Mouse (Mus musculus): ENCODE data around the gene Strada.

The Strada gene

DNA sequence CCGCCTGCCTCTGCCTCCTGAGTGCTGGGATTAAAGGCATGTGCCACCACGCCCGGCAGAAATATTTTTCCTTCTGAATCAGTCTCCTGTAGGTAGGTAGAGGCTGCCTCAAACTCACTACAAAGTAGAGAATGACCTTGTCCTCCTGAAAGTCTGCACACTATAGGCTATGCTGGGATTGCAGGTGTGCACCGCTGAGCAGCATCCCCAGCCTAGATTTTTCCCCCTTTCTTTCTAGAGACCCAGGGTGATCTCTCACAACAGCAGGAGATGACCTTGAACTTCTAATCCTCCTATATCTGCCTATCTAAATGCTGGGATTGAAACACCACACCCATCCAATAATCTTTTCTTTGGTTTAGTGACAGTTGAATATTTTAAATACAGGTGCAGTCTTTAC, 14.6 kb downstream of the Strada start:
- no peak for DNase-seq (ENCODE audit: low spot score)

DNA sequence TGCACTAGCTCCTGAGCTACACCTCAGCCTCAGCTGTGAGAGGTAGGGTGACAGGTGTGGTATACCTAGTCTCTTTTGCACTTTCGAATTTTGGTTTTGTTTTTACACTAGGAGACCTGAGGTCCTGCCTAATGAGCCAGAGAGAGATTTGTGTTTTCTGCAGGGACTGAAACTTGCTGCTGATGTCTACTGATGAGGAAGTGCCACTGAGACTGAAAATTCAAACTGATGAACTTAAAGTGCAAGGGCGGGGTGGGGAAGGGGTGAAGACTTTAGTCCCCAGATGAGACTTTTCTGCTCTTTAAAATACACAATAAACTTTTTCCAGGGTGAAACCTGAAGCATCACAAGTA, 21.5 kb downstream of the Strada start:
- DNase-seq (ENCODE audit: low spot score), result no peak

DNA sequence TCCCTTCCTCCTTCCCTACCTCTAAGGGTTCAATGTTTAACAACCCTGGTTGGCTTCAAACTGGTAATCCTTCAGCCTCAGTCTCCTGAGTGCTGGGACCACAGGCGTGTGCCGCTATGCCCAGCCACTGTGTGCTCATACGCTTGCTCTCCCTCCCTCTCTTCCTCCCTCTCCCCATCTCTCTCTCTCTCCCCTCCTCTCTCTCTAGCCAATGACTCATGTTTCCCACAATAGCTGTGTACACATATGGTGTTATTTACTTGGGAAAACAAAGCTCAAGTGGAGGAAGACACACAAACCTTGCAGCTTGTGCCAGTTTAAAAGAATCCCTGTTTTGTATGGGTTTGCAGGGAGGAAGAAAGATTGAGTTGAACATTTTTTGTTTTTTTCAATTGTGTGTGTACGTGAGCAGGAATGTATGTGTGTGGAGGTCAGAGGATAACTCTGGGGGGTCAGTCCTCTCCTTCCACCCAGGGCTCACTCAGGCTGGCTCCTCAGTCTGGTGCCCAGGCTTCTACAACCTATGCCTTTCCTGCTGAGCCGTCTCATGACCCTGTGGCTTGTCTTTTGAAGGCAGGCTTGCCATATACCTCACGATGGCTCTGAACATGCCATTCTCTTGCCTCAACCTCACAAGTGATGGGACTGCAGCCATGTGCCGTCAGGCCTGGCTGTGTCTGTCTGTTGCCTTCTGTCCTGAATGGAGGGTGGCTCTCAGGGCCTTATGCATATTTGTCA, 22.1 kb downstream of the Strada start:
- DNase-seq (ENCODE audit: low spot score), result no peak

DNA sequence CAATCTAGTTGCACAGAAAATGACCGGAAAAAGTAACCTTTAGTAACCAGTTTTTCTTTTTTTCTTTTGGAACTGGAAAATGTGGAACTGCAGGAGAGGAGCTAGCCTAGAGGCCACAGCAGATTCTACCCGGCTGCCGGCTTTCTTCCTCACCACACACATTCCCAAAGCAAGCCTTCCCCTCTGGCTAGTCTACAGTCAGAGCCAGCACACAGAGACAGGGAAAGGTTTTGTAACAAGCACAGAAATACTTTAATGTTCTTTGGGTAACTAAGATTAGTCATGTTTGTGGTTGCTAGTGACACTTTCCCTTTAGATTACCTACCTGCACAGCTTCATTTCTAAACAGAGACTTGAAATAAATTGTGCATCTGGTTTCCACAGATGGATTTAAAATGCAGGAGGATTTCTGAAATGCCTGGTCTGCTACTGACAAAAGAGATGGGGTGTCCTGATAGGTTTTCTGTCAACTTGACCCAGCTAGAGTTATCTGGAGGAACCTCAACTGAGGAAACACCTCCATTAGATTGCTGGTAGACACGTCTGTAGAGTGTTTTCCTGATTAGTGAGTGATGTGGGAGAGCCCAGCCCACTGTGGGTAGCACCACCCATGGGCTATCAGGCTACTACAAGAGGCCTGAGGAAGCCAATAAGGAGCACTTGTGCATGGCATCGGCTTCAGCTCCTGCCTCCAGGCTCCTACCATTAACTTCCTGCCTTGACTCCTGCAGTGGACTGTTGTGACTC, 23.8 kb downstream of the Strada start:
- no peak for DNase-seq (ENCODE audit: low spot score)

DNA sequence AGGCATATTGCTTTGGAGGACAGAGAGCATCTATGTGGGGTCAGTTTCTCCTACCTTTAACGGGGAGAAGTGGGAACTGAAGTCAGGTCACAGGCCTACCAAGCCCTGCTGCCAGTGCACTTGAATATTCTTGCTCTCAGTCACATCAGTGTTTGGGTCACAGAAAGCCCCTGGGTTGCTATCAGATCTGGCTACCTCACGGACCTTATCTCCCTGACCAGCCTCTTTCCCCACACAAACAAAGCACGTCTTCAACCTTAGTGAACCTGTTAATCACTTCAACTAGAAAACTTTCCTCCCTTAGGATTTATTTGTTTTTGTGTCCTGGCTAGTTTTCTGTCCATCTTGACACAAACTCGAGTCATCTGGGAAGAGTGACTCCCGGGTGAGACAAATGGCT, 25.6 kb downstream of the Strada start:
- no peak for DNase-seq (ENCODE audit: low spot score)

DNA sequence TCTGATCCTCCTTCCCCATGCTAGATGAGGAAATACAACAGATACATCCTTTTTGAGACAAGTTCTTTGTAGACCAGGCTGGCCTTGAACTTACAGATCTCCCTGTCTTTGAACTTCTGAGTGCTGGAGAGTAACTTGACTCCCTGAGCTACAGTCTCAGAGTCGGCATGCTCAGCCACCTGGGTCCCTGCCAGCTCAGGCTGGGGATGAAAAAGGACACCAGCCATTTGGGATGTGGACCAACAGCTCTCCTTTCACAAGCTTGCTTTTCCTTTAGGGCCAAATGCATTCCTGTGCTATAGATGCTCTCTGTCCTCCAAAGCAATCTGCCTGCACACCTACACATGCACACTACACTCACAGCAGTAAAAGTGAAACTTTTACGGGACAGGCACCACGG, 26.9 kb downstream of the Strada start:
- DNase-seq (ENCODE audit: low spot score), result no peak

DNA sequence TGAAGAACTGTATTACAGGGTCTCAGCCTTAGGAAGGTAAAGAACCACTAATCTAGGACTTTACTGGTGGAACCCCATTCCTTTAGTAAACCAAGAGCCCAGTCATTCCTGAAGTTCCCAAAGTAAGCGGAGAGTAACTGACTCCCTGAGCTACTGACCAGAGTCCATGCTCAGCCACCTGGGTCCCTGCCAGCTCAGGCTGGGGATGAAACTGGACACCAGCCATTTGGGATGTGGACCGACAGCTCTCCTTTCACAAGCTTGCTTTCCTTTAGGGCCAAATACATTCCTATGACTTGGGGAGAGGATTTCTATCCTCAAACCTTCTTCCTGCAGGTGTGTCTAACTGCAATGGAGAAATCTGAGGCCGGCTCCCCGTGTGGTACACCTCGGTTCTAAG, 27.6 kb downstream of the Strada start:
- no peak for DNase-seq (ENCODE audit: low spot score)

DNA sequence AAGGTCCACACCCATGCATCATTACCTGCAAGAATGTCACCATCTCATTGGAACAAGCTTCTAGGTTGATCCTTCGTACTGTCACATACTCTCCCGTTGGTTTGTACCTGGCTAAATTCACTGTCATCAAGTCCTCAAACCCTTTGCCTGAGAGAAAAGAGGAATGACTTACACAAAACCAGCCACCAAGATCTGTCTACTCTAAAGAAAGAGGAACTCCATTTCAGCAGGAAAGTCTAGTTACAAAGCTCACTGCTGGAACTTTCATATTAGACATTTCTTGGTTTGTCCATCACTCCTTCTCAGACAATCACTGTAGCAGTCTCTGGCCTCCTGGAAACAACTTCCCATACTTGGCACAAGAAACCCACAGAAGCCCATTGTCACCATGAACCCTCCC, 28.7 kb downstream of the Strada start:
- no peak for DNase-seq (ENCODE audit: low spot score)

DNA sequence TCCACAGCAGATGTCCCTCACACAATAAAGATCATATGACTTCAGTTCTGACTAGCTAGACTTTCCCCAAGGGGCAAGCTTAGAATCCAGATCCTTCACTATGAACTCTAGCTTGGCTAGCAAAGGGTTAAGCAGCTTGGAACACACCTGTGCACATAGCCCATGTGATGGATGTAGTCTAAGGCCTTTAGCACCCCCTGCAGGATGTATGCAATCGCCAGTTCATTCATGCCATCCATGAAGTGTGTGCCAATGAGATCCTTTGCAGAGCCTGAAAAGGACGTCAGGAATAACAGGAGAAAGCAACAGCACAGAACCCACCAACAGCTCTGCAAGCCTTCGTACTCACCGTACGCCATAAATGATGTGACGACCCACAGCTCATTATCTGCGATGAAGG, 31.2 kb downstream of the Strada start:
- DNase-seq (ENCODE audit: low spot score), result no peak

DNA sequence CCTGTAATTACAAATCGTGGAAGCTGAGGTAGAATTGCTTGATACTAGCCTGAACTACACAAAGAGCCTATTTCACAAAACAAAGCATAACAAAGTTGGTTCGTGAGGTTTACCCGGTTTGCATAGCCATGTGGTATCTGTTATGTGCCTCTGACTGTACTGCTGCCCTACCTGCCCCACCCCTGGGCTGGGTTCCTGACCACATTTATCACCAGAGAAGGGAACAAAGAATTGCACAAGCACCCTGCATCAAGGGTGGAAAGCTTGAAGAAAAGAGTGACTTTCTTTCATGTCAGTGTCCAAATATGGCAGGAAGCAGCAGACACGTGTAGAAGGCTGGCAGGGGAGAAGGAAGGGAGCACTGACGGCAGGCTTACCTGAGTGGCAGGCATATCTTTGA, 34.5 kb downstream of the Strada start:
- no peak for DNase-seq (ENCODE audit: low spot score)

DNA sequence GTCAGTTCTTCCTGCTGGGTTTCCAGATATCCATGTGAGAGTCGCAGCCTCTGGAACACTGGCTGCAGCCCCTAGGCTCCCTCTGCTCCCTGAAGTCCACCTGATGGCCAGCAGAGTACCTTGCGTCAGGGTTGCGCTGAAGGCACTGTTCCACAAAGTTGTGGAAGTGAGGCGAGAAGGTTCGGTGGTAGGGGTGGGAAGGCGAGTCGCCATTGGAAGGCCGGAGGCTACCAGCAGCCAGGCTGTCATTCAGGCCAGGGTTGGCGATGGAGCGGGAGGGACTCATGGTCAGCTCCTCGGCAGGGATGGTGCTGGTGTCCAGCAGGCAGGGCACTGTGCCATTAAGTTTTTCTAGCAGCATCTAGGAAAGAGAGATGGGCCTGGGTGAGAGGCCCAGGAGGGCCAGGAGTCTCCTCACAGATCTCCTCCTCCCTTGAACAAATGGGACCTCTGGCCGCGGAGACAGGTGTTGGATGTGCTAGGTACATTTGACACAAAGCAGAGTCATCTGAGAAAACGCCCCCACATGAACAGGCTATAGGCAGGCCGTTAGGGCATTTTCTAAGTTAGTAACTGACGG, 37.3 kb downstream of the Strada start:
- no peak for DNase-seq (ENCODE audit: low spot score)

DNA sequence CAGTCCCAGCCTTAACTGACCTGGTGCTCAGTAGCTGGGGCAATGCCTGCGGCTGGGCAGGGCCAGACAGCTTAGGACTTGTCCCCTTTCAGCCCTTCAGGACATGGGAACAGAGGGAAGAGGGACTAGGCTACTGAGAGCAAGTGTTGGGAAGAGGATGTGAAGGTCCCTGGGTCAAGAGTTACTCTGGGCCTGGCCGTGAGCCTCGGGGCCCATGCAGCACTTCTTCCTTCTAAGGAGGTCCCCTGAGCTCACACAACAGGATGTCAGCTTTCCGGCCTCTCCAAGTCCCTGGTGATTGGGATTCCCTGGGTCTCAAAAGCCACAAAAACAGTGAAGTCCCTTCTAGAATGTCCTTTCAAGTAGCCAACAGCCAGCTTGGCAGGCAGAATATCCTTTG, 38.4 kb downstream of the Strada start:
- no peak for DNase-seq (ENCODE audit: low spot score)

DNA sequence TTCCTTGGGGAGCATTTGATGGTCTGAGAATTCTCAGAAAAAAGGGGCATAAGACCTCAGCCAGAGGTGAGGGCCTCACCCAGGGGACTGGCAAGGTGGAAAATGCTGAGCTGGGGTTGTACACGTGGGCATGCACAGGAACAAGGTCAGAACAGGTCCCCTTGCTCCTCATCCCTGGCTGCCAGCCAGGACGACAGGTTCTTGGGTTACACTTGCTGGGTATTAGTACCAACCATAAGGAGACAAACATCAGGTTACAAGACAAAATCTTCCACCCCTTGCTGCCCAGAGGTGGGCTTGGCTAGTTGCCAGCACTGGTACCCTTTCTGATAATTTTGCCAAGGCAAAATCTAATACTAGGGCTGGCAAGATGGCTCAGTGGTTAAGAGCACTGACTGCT, 39.7 kb downstream of the Strada start:
- DNase-seq (ENCODE audit: low spot score), result no peak

DNA sequence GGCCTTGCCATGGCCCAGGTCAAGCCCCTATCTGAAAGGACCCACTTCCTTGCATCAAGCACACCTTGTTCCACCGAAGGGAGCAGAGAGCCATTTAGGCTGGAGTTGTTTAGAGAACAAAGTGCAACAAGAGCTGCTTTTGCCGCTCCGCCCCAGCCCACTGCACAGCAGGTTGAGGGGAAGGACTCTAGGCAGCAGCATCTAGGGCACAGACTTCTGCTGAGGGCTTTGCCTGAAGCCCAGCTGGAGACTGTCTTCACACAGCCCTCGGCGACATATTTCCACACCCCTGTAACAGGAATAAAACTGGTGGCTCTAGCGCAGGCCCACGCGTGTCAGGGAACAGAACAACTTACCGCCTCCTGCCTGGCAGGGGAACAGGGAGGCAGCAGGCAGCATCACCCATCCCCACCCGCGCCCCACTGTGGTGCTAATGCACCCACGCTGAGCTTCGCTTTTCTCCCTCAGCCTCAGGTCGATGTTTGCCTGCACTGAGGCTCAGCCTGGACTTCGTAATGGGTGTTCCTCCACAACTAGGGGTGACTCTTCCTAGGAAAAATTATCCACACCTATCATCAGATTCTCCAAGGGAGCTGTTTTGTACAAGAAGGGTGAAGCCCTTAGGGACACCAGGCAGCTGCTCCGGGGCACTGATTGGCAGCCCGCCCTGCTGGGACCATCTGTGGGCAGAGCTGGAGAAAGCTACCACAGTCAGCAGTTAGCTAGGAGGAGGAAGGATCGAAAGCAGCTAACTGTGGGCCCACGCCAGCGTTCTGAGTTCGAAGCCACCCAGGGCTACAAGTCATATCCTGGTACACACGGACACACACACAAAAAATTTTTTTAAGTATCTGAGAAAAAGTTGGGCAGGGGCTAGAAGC, 40.9 kb downstream of the Strada start, which contains the start of the genes Gm10840 and Limd2:
Gene Gm10840 (plus strand): TSS at position 10 of the 881 bp plus-strand sequence.
Gene Limd2 (minus strand): TSS at position 20 of the 881 bp plus-strand sequence.
- peak; percentile 65 for DNase-seq (ENCODE audit: low spot score)

DNA sequence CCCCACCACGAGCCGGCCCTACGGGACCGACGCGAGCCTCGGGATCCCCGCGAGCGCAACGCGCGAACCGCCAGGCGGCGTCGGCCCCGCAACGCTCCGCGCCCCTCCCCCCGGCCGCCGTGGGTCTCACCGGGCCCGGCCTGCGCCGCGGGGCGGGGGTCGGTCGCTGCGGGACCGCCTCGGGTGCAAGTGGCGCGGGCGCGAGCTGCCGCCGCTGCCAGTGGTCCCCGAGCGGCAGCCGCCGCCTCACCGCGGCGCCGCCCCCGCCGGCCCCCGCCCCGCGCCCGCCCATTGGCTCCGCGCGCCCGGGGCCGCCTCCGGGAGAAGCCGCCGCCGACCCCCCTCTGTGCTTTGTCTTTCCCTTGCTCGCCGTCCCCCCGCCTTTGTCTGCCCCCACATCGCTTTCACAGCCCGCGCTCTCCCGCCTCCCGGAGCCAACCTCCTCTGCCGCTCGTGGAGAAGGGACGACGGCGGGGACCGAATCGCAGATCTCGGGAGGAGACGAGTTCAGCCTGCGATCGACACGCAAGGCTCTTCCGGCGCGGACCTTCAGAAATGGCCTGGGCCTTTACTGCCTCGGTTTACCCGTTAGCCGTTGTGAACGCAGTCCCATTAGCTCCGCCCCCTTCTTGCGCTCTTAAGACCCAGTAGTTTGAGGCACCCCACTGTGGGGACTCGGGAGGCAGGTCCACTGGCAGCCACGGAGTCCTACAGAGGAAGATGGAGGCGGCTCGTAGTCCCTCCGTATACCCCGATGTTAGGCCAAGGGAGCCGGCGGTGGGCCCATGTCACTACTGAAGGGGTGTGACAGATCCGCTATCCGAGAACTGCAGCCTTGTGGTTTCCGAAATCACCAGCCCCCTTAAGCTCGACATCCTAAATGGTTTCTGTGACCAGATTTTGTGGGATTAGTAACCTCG, 41.8 kb downstream of the Strada start:
- peak; percentile 56 for DNase-seq (ENCODE audit: low spot score)

DNA sequence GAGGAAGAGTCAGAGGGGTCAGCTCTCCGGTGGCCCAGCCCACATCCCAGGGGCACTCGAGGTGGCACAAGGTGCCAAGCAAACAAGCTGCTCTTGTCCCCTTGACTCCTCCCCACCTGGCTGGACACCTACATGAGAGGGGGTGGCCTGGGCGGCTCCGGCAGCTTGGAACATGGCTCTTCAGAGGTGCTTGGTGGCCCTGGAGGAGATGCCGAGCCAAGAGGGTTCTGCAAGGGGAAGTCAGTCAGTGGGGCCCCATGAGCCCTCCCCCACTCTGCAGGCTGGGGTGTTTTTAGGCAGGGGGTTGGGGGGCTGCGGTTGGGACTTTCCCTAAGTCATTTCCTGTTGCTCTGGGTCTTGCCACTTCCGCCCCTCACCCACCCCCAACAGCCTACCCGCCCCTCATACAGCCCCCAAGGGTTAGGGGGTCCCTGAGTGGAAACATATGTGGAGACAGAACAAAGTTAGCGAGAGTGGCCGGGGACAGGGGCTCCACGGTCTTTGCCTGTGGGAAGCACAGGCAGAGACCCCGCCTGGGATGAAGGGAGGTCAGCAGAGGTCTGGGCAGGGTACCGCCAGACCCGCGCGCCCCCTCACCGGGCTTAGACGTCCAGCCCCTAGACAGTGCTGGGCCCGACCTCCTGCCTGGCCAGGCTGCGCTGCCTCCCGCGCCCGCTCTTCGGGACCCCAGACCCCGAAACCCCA, 42.6 kb downstream of the Strada start:
- no peak for DNase-seq (ENCODE audit: low spot score)

DNA sequence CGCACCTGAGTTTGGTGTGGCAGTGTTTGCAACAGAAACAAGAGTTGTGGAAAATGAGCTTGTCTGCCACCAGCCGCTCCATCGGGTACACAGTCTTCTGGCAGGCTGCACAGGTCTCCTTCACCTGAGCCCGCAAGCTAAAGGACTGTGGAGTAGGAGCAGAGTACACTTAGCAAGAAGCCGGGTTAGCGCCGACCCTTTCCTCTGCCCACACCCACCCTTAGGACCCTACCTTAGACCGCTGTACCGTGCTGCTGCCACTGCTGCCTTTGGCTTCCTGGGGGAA, 43.1 kb downstream of the Strada start:
- no peak for DNase-seq (ENCODE audit: low spot score)

DNA sequence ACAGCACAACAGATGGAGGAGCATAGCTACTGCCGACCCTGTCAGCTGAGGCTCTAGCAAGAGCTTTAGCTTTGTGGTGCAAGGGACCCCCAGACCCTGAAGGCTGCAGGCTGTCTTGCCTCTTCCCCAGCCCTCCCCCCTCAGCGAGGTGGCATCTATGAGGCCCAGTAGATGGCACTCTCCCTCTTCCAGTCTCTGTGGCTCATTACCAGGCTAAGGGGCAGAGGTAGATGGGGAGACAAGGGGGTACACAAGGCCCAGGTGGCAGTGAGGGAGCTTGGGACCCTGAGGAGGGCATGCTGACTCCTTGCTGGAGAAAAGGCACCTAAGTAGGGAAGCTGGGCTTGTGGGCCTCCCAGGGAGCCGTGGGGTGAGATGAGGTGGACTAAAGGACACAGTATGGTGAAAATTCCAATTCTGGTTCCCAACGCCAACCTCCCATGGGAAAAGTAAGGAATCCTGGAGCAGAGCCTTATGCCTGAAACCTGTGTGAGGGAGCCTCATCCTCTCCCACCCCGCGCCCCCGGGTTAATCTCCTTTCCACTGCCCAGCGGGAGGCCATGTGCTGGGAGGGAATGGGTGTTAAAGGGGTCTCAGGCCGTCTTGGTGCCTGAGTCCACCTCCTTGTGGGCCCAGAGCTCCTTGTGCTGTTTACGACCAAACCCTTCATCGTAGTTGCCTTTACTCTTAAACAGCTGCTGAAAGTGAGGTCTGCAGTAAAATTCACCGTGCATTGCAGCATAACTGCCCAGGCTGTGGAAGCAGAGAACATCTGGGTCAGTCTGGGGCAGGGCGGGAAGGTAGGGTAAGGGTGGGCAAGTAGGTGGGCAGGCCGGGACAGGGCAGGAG, 43.7 kb downstream of the Strada start:
- DNase-seq (ENCODE audit: low spot score), result no peak

DNA sequence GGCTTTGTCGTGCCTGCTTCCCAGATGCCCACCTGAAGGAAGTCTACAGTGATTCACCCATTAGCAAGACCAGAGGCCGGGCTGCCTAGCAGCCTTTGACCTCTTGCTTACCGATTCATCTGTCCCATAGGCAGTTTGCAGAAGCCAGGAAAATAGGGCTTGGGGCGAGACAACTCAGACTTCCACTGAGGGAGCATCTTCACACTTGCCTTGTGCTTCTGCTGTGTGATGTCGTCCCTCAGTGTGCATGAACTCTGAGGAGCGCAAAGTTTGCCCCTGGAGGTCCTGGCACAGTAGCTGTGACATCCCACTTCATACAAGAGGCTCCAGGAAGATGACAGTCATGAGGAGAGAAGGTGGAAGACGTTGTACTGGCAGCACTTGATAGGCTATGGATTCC, 44.8 kb downstream of the Strada start:
- no peak for DNase-seq (ENCODE audit: low spot score)

DNA sequence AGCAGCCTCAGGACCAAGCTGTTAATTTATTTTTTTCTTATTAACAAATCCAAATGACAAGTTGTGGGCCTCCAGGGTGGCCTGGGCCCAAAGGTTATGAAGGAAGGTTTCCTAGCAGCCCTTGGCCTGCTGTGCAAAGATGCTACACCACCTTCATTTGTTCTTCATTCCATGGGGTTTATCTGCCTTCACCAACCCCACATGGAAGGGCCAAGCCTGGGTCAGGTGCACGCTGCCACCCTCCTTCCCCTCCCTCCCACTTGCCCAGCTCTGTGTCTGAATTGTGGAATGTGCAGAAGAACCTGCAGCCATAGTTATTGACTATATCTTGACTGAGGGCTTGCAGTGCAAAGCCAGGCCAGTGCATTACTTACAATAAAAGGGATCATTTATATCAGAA, 45.7 kb downstream of the Strada start:
- DNase-seq (ENCODE audit: low spot score), result no peak
